Mouse (Mus musculus) heart, postnatal 4 days (tissue): ENCODE data around the gene Xrcc4. TPM values are rescaled to one million over a fixed set of nuclear protein-coding genes. Genes with fewer than 3 reads are reported as not detected.
"Not testable (repeated sequence)": the region's sequence is repeated elsewhere in the genome, so short reads cannot be mapped to it uniquely, and the experiment has no call there.

ENCODE experiments used
- DNase-seq: peaks from one replicate; pipeline ENCODE4 v3.0.0; 2021
- total RNA-seq, 2 experiments: library from RNA; stranded (reverse); gene quantifications; 2 replicates each; pipeline ENCODE4 v1.2.3; 2021

The Xrcc4 gene
- 10 to 100 TPM; 13.1 to 17.3 TPM for total RNA-seq

DNA sequence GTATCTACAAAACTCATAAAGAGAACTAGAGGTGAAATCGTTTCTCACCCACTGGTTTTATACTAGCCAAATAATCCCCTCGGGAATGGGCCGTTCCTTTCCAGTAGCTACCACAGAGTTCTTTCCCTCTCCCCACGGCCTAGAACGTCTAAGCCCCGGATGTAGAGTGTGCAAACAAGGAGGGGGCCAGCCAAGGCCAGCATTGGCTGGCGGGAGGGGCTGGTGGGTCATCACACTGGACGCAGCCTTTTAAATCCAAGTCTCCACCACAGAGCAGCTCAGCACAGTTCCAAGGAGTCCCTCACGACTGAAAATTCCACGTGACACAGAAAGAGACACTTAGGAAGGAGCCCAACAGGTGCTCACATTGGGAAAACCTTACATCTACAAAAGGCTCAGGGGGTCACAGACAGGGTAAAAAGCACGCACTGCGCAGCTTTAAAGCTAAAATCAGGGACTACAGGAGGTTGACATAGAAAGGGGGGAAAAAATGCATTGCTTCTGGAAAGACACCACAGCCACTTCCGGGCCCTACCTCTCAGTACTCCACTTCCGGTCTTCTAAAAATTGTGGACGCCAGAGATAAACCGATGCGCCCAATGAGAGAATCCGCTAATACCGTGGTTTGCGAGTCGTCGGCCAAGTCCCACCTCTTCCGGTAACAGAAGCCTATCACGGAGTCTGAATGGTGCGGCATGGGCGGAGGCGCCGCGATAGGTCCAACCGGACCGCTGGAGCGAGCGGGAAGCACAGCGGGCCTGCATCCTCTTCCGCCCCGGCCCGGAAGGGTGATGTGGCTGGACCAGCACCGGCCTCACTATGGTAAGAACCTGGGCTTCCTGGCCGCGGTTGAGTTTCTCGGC, at the start of gene Xrcc4, which contains the start of gene Tmem167:
Xrcc4 (minus strand) TSS at position 647 of the 863 bp plus-strand sequence.
Tmem167 (plus strand) TSS at position 162 of the 863 bp plus-strand sequence.
- DNase-seq: peak; percentile 96

DNA sequence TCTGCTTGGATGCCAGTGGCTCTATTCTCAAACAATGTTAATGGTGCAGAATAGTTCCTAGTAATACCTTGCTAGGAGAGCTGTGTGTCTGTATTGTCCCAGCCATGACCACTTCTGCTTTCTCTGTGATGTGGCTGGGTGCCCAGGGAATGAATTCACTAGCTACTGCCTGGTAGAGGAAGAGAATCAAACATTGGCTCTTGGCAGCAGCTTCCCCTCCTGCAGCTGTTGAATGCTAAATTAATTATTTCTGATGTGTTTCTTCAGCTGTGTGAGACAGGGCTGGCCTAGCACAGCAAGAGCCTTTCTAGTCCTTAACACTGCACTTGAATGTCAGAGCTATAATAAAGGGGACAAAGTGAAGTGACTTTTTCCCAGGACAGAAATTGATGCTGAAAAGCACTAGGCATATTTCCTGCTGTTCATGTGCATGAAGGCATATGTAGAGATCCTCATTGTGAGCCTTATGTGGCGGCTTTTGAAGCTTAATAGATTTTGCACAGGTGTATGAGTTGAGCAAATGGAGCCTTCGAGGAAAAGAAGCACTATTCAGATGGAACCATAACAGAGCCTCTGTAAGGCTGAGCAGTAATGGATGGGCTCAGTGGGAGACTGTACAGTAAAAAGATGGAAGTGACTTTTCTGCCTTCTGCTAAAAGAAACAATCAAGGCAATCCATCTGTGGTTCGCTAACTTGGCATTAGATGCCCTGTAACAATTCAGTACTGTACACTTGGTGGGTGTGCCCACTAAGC, 46.9 kb upstream of the Xrcc4 start:
- peak; percentile 49 for DNase-seq

DNA sequence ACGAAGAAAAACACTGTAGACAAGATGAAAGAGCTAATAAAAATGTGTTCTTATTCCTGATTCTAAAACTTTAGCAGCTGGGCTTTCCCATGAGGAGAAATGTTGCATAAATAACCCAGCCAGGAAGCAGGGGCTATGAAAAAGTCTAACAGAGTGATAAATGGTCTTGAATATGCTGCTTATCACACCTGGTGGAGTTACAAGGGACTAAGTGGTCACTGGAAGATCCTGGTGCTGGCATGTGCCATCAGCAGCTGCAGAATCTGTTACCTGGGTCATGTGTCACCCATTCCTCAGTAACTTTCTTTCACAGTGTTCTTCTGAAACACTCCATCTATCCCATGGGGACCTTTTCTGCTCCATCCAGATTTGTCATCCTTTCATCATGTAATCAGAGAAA, 22.3 kb upstream of the Xrcc4 start:
- DNase-seq: no peak

DNA sequence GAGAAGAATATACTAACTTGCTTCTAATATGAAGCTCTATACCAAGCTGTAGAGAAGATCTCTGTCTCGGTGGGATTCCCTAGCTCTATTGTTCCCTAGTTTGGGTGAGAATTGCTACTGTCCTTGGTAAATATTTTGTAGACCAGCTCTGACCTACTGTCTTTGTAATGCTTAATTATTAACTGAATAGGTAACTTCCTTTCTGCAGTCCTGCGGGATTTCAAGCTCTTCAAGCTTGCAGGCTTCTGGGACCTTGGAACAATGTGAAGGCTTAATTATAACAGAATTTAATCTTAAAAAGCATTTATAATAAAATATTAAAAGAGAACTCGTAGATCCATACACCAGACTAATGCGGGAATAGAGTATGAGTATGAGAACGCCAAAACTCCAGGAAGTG, 19.3 kb upstream of the Xrcc4 start:
- not testable (repeated sequence) for DNase-seq

DNA sequence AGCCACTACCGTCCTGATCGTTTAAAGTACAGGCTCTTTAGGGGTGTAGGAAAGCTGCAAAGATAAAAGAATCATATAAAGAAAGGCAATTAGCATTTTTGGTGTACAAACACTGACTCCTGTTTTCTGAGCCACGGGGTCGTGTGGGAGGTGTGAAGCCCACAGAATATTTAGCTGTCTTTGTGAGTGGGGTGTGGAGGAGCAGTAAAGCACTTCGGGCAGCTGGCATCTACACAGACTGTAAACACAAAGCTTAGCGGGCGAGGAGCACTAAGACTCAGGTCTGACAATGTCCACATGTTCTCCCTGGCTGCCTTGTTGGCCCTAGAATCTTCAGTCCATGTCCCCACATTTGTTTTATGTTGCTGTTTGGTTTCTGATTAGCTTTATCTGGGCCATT, 16.7 kb upstream of the Xrcc4 start:
- DNase-seq: no peak

DNA sequence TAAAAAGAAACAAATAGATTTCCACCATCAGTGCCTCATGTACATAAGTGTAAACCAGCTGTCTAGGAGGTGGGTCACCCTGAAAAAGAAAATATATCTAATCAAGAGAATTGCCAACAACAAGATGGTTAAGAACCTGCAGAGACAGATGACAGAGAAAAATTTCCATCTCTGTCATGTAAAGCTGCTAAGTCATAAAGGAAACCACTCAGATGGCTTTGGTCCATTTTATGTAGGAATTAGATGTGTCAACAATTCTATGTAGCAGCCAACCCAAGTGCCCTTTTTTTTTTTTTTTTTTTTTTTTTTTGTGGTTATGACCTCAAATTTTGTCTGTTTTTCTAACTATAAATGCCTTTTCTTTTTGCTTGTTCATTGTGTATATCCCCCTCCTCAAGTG, 12.1 kb upstream of the Xrcc4 start:
- no peak for DNase-seq

DNA sequence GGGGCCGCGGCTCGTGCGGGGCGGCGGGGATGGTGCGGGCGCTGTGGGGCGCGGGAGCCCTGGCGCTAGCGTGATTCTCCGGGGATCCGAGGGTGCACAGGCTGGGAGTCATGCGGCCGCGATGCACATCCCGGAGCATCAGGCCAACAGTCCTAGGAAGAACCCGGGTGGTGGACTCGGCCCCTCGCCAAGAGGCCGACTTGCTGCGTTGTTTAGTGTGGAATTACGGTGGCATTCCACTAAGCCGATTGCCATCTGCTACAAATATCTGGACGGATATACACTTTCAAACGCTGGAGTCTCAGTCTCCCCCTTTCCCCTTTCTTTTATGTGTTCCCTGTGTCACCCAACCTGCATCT, 396 bp upstream of the Xrcc4 start:
- no peak for DNase-seq

DNA sequence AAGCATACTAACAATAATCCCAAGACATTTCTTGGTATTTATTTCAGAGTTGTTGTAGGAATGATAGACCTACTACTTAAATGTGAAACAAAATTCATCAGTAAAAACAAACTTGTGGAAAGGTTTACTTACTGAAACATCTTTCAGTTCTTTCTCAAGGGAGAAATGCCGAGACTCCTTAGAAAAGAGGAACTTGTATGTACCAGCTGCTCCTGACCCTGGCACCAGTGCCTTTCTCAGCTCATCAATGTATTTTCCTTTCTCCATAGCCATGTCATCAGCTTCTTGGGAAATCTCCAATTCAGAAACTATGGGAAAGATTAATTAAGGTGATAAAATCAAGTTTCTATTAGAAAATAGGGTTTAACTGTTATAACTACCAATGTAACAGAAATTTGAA, 27.5 kb downstream of the Xrcc4 start:
- DNase-seq: no peak

DNA sequence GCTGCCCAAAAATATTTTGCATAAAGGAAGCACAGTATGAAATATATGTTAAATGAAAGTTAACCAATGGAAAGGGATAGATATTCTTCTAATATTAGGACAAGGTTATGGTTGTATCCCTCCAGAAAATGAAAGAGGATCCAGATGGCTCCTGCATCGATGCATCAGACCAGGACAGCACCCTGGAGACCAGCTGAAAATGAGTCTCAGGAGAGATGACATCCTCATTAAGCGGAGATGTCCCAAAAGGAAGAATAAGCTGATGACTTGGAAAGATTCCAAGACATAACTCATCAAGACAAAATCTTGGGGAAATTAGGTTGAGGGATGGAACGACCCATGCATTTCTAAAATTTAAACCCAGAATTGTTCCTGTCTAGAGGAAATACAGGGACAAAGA, 37.0 kb downstream of the Xrcc4 start:
- no peak for DNase-seq

DNA sequence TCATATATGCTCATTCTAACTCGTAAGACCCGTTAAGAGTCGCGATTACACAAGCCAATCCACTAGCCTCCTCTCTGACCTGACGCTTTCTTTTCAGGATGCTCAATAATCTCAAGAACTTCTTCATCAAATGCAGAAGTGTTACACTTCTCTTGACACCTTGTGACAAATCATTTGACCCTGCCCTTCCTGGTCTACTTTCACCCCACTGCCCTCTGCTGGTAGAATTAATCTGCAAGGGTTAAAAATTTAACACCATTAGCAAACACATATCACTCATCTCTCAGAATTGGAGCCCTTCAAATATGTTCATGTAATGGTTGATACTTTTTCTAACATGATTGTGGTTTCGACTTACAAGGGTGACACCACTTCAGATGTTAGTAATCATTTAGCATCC, 37.7 kb downstream of the Xrcc4 start:
- no peak for DNase-seq

DNA sequence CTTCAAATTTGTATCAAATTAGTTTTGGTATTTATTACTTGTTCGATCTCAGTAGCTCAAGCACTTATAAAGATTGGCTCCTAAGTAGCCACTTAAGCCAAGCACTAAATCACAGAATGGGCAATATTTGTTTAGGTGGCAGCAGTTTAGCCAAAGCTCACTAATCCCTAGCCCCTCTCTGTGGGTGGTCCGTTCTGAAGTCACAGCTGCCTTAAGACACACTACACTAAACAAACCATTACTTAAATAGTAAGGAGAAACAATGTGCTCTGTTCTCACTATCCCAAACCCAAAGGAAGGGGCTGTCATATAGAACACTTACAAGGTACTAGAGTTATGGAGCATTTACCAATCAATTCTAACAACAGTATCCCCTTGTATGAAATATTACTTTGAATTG, 49.8 kb downstream of the Xrcc4 start:
- DNase-seq: no peak

DNA sequence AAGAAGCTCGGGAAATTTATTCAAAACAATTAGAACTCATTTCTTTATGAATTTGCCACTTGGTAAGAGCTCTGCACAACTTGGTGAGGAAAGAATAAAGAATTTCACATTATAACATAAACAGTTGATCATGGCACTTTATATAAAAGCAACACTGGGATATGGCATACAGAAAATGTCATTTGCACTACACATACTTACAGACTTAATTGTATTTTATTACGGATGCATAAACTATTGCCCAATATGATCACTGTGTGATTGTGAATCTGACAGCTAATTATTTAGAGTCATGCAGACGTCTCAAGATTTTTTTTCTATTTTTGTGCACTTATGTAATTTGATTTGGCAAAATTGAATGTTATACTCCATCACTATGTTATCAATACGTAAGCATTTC, 56.4 kb downstream of the Xrcc4 start:
- DNase-seq: no peak

DNA sequence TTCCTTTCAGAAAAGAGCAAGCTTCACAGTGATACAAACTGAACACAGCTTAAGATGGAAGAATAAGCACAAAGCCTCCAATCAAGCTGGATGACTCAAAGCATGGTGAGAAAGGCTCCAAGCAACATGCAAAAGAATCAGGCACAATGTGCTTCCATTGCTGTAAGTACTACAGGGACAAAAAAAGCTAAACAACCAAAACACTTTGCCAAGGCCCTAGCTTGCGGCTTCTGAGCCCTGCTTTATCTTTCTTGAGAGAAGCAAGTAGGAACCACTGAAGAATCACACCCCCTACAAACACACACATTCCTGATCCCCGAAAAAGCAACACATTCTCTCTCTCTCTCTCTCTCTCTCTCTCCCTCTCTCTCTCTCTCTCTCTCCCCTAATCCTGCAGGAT, 56.9 kb downstream of the Xrcc4 start:
- DNase-seq: no peak

DNA sequence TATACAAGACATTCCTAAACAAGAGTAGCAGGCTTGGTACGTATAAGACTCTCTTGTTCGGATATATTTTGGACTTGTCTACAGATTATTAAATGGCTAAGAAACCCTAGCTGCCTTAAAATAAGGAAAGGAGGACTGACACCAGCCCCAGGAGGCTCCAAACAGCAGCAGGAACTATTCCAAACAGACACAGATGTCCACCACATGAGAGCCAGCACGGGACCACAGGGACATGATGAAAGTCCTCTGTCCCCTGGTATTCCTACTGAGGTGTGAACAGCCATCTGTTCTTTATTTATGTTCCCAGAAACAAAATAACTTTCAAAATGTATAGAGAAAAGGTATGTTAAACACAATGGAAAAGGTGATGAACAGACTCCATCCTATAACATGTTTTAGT, 58.5 kb downstream of the Xrcc4 start:
- no peak for DNase-seq

DNA sequence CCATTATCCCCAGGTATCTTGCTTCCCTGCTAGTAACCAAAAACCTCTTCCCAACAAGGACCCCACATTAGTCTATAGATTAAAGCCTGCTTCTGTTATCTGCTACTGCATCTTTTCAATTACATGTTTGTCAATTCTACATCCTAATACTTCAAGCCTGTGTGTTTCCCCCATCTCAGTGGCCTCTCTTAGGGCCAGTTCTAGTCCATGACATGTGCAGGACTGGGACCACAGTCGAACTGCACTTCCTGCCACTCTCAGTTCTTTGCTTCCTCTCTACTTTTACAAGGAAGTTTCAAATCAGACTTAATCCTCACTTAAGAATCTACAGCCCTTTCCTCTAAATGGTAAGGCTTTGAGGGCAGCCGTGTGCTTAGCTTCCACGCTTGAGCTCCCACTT, 76.8 kb downstream of the Xrcc4 start:
- DNase-seq: no peak

DNA sequence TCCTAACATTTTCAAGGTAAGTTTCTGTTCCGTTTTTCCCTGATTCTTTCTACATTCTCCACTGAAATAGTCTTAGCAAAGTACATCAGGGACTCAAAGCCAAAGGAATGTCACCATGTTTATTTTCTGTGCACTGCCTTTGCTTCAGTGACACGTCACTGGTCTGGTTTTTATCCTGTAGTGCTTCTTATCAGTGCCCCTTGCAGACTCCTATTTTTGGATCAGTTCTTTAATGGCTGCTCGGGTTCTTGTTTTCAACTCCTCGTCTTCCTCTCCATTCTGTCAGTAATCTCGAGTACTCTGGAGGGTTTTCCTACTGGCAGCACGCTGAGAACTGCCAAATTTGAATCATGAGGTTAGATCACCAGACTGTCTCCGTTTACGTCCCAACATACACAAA, 77.2 kb downstream of the Xrcc4 start:
- peak; percentile 25 for DNase-seq

DNA sequence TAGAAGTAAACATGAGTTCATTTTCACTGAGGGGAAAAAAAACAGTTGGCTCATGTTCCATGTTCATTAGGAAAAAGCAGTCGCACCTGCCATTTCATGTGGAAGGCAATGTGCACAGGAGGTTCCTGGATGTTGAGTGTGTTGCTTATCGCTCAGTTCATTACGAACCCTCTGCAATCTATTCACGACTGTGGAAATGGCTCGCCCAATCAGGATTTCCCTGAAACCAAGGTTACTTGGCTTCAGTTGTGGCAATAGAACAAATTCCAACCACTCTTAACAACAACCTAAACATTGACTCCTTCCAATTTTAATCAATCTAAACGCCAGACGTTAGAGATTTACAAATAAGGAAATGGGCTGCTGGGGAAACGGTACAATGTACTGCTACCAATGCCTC, 78.3 kb downstream of the Xrcc4 start:
- DNase-seq: no peak

DNA sequence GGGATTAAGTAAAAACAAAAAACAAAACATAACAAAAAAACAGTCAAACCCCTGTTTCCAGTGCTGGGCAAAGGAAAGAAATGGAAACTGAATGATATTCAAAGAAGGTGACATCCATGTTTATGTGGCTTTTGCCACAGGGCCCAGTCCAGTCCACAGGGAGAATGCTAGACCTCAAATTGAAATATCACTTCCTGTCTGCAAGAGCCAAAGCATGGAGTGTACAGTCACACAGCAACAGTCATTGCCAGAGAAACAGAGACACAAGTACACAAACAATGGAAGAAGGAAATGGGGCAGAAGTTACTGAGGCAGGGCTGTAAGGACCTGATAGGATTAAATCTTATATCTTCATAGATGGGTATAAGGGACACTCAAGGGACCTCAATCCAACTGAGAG, 79.6 kb downstream of the Xrcc4 start:
- DNase-seq: no peak

DNA sequence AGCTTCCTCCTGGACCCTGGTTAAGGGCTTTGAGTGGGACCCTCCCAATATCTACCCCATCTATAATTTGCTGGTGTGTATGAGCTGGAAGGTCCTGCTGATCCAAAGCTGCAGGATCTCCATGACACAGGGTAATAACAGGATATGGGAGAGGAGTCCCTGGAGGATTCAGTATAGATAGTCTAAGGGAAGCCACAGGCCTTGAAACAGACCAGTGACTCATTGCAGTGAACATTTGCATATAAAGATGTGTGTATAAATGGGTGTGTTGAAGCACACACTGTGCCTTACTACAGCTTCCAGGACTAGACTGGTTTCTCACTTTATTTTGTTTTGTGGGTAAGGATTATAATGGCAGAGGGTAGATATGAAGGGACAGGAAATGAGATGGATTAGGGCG, 83.8 kb downstream of the Xrcc4 start:
- no peak for DNase-seq

DNA sequence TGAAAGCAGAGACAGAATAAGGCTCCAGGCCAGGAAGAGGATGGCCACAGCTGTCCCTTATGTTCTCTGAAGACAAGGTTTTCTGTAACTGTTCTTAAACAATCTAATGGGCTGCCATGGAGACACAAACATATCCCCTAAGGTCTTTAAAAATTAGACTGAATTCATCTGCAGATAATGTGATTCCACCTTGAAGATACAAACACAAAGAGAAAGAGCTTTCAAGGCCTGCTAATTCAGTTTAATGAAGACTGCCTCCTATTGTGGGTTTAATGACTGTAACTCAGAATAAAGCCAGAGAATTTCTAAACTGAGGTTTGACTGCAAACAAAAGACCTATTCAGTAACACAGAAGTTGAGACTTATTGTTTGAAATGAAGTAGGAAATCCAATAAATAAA, 91.9 kb downstream of the Xrcc4 start:
- DNase-seq: no peak

DNA sequence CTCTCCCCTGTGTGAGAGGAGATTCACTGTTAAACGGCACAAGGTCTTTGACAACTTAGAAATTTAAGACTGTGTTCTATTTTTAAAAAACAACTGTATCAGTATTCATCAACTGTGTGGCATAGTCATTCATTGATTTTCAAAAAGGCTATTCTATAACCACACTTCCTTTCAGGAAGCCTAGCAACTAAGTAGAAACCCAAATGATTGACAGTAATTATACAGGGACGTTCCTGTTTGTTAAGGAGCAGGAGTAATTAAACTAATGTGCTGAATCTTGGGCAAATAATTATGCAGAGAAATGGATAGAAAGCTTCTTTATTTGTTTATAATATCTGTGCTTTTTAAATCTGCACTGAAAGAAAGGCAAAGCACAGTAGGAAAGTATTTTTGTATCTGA, 103.3 kb downstream of the Xrcc4 start:
- DNase-seq: no peak

DNA sequence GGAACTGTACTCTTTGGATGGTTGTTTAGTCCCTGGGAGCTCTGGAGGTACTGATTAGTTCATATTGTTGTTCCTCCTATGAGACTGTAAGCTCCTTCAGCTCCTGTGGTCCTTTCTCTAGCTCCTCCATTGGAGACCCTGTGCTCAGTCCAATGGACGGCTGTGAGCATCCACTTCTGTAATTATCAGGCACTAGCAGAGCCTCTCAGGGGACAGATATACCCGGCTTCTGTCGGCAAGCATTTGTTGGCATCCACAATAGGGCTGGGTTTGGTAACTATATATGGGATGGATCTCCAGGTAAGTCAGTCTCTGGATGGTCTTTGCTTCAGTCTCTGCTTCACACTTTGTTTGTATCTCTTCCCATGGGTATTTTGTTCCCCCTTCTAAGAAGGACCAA, 118.5 kb downstream of the Xrcc4 start:
- no peak for DNase-seq

DNA sequence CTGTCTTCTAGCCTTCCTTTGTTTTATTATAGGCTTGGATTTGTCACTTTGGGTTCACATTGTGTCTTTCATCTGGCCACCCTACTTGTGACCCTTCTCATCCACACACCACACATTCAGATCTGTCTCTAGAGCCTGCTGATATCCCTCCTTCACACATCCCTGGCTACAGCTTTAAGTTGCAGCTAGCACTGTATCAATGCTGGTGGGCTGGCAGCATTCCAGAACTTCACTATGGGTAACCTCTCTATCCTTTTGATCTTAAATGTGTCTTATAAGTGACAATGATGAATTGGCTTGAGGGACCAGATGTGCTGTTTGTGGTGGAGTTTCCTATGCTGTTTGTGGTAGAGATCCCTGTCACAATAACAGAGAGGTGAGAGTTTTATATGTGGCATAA, 120.7 kb downstream of the Xrcc4 start:
- DNase-seq: no peak

DNA sequence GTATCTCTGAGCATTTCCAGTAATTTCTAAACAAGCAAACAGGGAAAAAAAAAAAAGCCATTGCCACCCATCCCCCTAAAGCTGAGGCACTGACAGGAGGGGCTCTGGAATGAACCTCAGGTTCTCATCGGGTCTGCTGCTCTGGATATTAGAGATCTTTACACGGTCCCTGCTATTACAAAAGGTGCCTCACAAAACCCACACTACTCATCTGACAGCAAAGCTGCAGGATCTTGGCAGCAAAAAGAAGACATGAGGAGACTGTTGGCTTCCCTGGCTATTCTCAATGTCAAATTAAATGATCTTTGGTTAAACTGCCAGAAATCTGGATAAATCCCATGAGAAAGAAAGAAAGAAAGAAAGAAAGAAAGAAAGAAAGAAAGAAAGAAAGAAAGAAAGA, 145.1 kb downstream of the Xrcc4 start:
- no peak for DNase-seq
